Mouse (Mus musculus): ENCODE measurements around the gene Dnah12.

DNA sequence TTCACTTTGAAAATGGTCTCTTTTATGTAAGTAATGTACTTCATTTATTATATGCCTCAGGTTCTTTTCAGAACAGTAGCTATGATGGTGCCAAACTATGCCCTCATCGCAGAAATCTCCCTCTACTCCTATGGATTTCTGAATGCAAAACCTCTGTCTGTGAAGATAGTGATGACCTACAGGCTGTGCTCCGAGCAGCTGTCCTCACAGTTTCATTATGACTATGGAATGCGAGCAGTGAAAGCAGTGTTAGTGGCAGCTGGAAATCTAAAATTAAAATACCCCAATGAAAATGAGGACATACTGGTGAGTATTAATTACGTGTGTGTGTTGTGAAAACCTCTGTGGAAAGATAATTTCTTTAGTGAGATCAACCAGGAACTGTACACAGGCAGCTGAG is 80.5 kb downstream of the Dnah12 start:
- TF ChIP-seq FLI1 (IDR thresholded peaks at IDR 0.05; ENCODE audit: low read length) (no peak), GATA1 (IDR thresholded peaks at IDR 0.05; ENCODE audit: borderline replicate concordance, low read length) (no peak)

Data from megakaryocyte, embryonic 14.5 days (primary cell).